Mouse (Mus musculus): ENCODE measurements around the gene Phactr1. TPM values are rescaled to one million over a fixed set of nuclear protein-coding genes. Genes with fewer than 3 reads are reported as not detected.

Gene Phactr1
- polyA plus RNA-seq, 1 experiment from 2014 or later = 41.5 TPM

- no peaks in the 10 kb centered on the region for H3K4me1 ChIP-seq (replicated peaks)
- H3K36me3 ChIP-seq = no peaks in the 10 kb centered on the region
- no peak overlapping the region for H3K9ac ChIP-seq (replicated peaks)
- 96% methylated on average over 2 of the region's 2 CpGs for WGBS
- no peaks in the 10 kb centered on the region for H3K9me3 ChIP-seq
- no peak overlapping the region for H3K27ac ChIP-seq
- no peak overlapping the region for H3K4me2 ChIP-seq (replicated peaks)
- no peak for ATAC-seq
- no peaks in the 10 kb centered on the region for H3K27me3 ChIP-seq
- H3K4me3 ChIP-seq (replicated peaks) = no peak overlapping the region
These were observed 278.4 kb downstream of the Phactr1 start for GRCm38 (mm10) chr13:42958867-42959266.

- no peaks in the 10 kb centered on the region for H3K27me3 ChIP-seq
- H3K9me3 ChIP-seq = no peaks in the 10 kb centered on the region
- no peak for ATAC-seq
- H3K4me3 ChIP-seq (replicated peaks) = no peak overlapping the region
- H3K36me3 ChIP-seq = no peaks in the 10 kb centered on the region
- no peak overlapping the region for H3K4me2 ChIP-seq (replicated peaks)
- no peaks in the 10 kb centered on the region for H3K4me1 ChIP-seq (replicated peaks)
- no peak overlapping the region for H3K9ac ChIP-seq (replicated peaks)
- no peak overlapping the region for H3K27ac ChIP-seq
- WGBS = 91% methylated on average over 4 of the region's 4 CpGs
These were observed 281.1 kb downstream of the Phactr1 start for GRCm38 (mm10) chr13:42961561-42961960.

- H3K27ac ChIP-seq = no peak overlapping the region
- no peak for ATAC-seq
- no peaks in the 10 kb centered on the region for H3K36me3 ChIP-seq
- H3K9ac ChIP-seq (replicated peaks) = no peak overlapping the region
- no peaks in the 10 kb centered on the region for H3K27me3 ChIP-seq
- no peaks in the 10 kb centered on the region for H3K4me1 ChIP-seq (replicated peaks)
- H3K4me3 ChIP-seq (replicated peaks) = no peak overlapping the region
- H3K4me2 ChIP-seq (replicated peaks) = no peak overlapping the region
- WGBS = 82% methylated on average over 4 of the region's 4 CpGs
- no peaks in the 10 kb centered on the region for H3K9me3 ChIP-seq
These were observed 288.1 kb downstream of the Phactr1 start for GRCm38 (mm10) chr13:42968537-42968936.

GRCm38 (mm10) chr13:42973561-42973960 lies 293.1 kb downstream of the Phactr1 start:
- Histone ChIP-seq H3K27me3 (no peaks in the 10 kb centered on the region), H3K36me3 (no peaks in the 10 kb centered on the region), H3K9me3 (no peaks in the 10 kb centered on the region), H3K4me2 (replicated peaks) (no peak overlapping the region), H3K4me3 (replicated peaks) (no peak overlapping the region), H3K9ac (replicated peaks) (no peak overlapping the region), H3K4me1 (replicated peaks) (peaks cover 8% of the 10 kb centered on the region; the same call in 1 of the 2 replicates), H3K27ac (no peak overlapping the region)
- WGBS = 92% methylated on average over 3 of the region's 3 CpGs
- no peak for ATAC-seq

GRCm38 (mm10) chr13:42973961-42974360 lies 293.5 kb downstream of the Phactr1 start:
- no peaks in the 10 kb centered on the region for H3K36me3 ChIP-seq

GRCm38 (mm10) chr13:42974506-42974905 lies 294.1 kb downstream of the Phactr1 start:
- 92% methylated on average over 2 of the region's 2 CpGs for WGBS
- Histone ChIP-seq H3K4me3 (replicated peaks) (no peak overlapping the region), H3K4me1 (replicated peaks) (peaks cover 8% of the 10 kb centered on the region; the same call in 1 of the 2 replicates), H3K27ac (no peak overlapping the region), H3K9me3 (no peaks in the 10 kb centered on the region), H3K36me3 (no peaks in the 10 kb centered on the region), H3K9ac (replicated peaks) (no peak overlapping the region), H3K27me3 (no peaks in the 10 kb centered on the region), H3K4me2 (replicated peaks) (no peak overlapping the region)
- ATAC-seq = no peak

More at GRCm38 (mm10) chr13:42973961-42974360, 293.5 kb downstream of the Phactr1 start:
- Histone ChIP-seq H3K9ac (replicated peaks) (no peak overlapping the region), H3K27me3 (no peaks in the 10 kb centered on the region), H3K9me3 (no peaks in the 10 kb centered on the region), H3K27ac (no peak overlapping the region), H3K4me3 (replicated peaks) (no peak overlapping the region), H3K4me2 (replicated peaks) (no peak overlapping the region), H3K4me1 (replicated peaks) (peaks cover 8% of the 10 kb centered on the region; the same call in 1 of the 2 replicates)
- ATAC-seq = no peak
- WGBS = 82% methylated on average over 2 of the region's 2 CpGs

GRCm38 (mm10) chr13:42976144-42976543 lies 295.7 kb downstream of the Phactr1 start:
- Histone ChIP-seq H3K9ac (replicated peaks) (no peak overlapping the region), H3K4me1 (replicated peaks) (peaks cover 15% of the 10 kb centered on the region; the same call in 1 of the 2 replicates), H3K4me3 (replicated peaks) (no peak overlapping the region), H3K9me3 (no peaks in the 10 kb centered on the region), H3K27me3 (no peaks in the 10 kb centered on the region), H3K36me3 (no peaks in the 10 kb centered on the region), H3K4me2 (replicated peaks) (no peak overlapping the region), H3K27ac (no peak overlapping the region)
- 90% methylated on average over 3 of the region's 3 CpGs for WGBS
- no peak for ATAC-seq

GRCm38 (mm10) chr13:42976967-42977366 lies 296.5 kb downstream of the Phactr1 start:
- Histone ChIP-seq H3K9ac (replicated peaks) (no peak overlapping the region), H3K4me1 (replicated peaks) (peaks cover 15% of the 10 kb centered on the region; the same call in 1 of the 2 replicates), H3K4me3 (replicated peaks) (no peak overlapping the region), H3K9me3 (no peaks in the 10 kb centered on the region), H3K27me3 (no peaks in the 10 kb centered on the region), H3K4me2 (replicated peaks) (no peak overlapping the region), H3K36me3 (no peaks in the 10 kb centered on the region), H3K27ac (no peak overlapping the region)
- no peak for ATAC-seq
- 42% methylated on average over 5 of the region's 5 CpGs for WGBS

- H3K9me3 ChIP-seq = no peaks in the 10 kb centered on the region
- H3K4me1 ChIP-seq (replicated peaks) = 0 out of 2 replicates have a peak, but pooled peaks cover 13% of the 10 kb centered on the region
- H3K36me3 ChIP-seq = no peaks in the 10 kb centered on the region
- no peak for ATAC-seq
- no peak overlapping the region for H3K4me2 ChIP-seq (replicated peaks)
- H3K27me3 ChIP-seq = no peaks in the 10 kb centered on the region
- peak overlapping the region; percentile 27; the same call in 1 of the 2 replicates for H3K27ac ChIP-seq
- no peak overlapping the region for H3K9ac ChIP-seq (replicated peaks)
- H3K4me3 ChIP-seq (replicated peaks) = no peak overlapping the region
- 54% methylated on average over 4 of the region's 4 CpGs for WGBS
These were observed 300.2 kb downstream of the Phactr1 start for GRCm38 (mm10) chr13:42980581-42980980.

GRCm38 (mm10) chr13:42982646-42983045 lies 302.2 kb downstream of the Phactr1 start:
- Histone ChIP-seq H3K4me1 (replicated peaks) (0 out of 2 replicates have a peak, but pooled peaks cover 7% of the 10 kb centered on the region), H3K4me2 (replicated peaks) (no peak overlapping the region), H3K27me3 (no peaks in the 10 kb centered on the region), H3K4me3 (replicated peaks) (no peak overlapping the region), H3K9ac (replicated peaks) (no peak overlapping the region), H3K27ac (no peak overlapping the region), H3K9me3 (no peaks in the 10 kb centered on the region), H3K36me3 (no peaks in the 10 kb centered on the region)
- WGBS = 91% methylated on average over 9 of the region's 9 CpGs
- ATAC-seq = no peak

- H3K4me3 ChIP-seq (replicated peaks) = no peak overlapping the region
- WGBS = 83% methylated on average over 7 of the region's 7 CpGs
- no peaks in the 10 kb centered on the region for H3K27me3 ChIP-seq
- no peak overlapping the region for H3K4me2 ChIP-seq (replicated peaks)
- no peaks in the 10 kb centered on the region for H3K36me3 ChIP-seq
- no peak for ATAC-seq
- H3K4me1 ChIP-seq (replicated peaks) = no peaks in the 10 kb centered on the region
- no peak overlapping the region for H3K27ac ChIP-seq
- no peaks in the 10 kb centered on the region for H3K9me3 ChIP-seq
- no peak overlapping the region for H3K9ac ChIP-seq (replicated peaks)
These were observed 305.4 kb downstream of the Phactr1 start for GRCm38 (mm10) chr13:42985806-42986205.

GRCm38 (mm10) chr13:42987931-42988579 lies 307.6 kb downstream of the Phactr1 start:
- H3K27ac ChIP-seq = no peak overlapping the region
- H3K4me2 ChIP-seq (replicated peaks) = no peak overlapping the region
- H3K4me1 ChIP-seq (replicated peaks) = no peaks in the 10 kb centered on the region
- ATAC-seq = no peak
- no peaks in the 10 kb centered on the region for H3K36me3 ChIP-seq
- no peaks in the 10 kb centered on the region for H3K27me3 ChIP-seq
- H3K4me3 ChIP-seq (replicated peaks) = no peak overlapping the region
- H3K9me3 ChIP-seq = no peaks in the 10 kb centered on the region
- H3K9ac ChIP-seq (replicated peaks) = no peak overlapping the region
- WGBS = 75% methylated on average over 5 of the region's 5 CpGs

GRCm38 (mm10) chr13:42989481-42989880 lies 309.1 kb downstream of the Phactr1 start:
- WGBS = 96% methylated on average over 5 of the region's 5 CpGs
- no peak overlapping the region for H3K9ac ChIP-seq (replicated peaks)
- H3K4me2 ChIP-seq (replicated peaks) = no peak overlapping the region
- no peaks in the 10 kb centered on the region for H3K27me3 ChIP-seq
- peaks cover 3% of the 10 kb centered on the region; the same call in 1 of the 2 replicates for H3K9me3 ChIP-seq
- no peak for ATAC-seq
- no peaks in the 10 kb centered on the region for H3K36me3 ChIP-seq
- H3K27ac ChIP-seq = no peak overlapping the region
- H3K4me1 ChIP-seq (replicated peaks) = no peaks in the 10 kb centered on the region
- no peak overlapping the region for H3K4me3 ChIP-seq (replicated peaks)

Data from midbrain, embryonic 13.5 days (tissue).